Mouse (Mus musculus) gastrocnemius, adult 8-10 months (tissue): ENCODE data around the gene Sdhc. TPM values are rescaled to one million over a fixed set of nuclear protein-coding genes. Genes with fewer than 3 reads are reported as not detected.
A peak's percentile ranks its signal among the peaks of the same experiment; 100 is the strongest.

Experiments
- DNase-seq, 2 experiments: peaks; one replicate each; pipeline ENCODE4 v3.0.0; 2022; ENCODE audit warnings: low spot score in 2 of 2
- total RNA-seq, 4 experiments: library from RNA; stranded (reverse); gene quantifications; 2 replicates each; pipeline ENCODE4 v1.2.4; 2022

Gene Sdhc
- 100 to 1,000 TPM; 597 to 760 (median 703) TPM for total RNA-seq

DNA sequence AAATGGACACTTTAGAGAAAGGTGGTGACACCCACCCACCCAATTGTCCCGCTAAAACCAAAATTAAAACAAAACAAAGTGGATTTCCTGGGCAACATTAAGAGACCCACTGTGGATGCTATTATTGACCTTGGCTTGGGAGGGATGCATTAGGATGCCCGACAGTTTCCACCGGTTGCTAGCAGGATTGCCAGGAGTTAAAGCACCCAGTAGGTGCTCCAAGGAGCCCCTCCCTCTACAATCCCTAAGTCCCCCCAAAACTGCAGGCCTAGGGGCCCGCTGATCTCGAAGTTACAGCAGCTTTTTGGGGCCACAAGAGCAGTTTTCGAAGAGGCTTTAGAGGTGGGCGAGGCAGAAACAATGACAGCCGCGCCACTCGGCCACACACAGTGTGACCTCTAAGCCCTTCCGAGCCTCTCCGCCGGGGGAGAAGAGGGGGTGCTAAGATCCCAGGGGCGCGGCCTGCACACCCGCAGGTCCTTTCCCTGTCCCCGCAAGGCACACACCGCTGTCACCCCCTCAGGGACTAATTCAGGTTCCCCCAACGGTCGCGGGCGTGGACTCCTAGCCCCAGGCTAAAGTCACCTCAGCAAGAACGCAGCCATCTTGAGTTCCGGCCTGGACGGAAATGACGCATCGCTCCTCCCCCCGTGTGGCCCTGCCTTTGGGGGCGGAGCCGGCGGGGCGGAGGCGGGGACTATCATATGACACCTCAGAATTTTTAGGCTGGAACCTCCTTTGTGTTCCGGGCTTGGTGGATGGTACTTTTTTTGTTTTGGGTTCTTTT, at the start of gene Sdhc, which contains the start of gene Mpz:
Gene Sdhc, minus strand, starts transcription at position 630 of the 787 bp plus-strand sequence.
Gene Mpz, plus strand, starts transcription at position 738 of the 787 bp plus-strand sequence.
- peak; percentile 93 to 96 for DNase-seq

DNA sequence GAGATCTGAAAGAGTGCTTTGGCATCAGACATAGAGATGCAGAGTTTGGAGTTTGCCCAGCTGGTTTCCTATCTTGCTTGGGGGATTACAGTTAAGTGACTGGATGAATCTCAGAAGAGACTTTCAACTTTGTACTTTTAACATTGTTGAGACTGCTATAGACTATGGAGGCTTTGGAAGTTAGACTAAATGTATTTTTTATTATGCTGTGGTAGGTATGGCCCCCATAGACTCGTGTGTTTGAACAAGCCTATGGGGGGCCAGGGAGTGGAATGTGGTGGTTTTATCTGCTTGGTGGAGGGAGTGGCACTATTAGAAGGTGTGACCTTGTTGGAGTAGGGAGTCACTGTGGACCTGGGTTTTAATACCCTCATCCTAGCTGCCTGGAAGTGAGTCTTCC, 49.1 kb upstream of the Sdhc start:
- no peak for DNase-seq

DNA sequence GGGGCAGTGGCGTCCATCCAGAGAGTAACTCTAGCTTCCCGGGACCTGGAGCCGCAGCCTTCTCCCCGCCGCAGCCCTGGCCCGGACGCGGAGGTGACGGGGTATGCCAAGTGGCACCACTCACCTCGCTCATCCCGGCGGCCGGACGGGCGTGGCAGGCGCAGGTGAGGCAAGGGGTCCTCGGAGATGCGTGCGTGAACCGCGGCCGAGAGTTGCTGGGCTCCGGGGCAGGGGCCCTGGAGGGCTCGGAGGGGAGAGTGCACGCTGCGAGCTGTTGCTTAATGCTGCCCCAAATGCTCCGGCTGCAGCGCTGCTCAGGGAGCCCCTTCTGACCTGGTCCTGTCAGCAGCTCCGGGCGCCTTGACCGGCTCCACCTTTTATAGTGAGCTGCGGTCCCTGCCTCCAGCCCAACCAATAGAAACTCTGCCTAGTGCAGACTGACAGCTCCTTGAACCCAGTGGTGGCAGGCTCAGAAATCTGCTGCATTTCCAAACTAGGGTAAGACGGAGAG, 45.5 kb upstream of the Sdhc start, which contains the start of gene Pcp4l1:
Gene Pcp4l1, minus strand, starts transcription at position 382 of the 511 bp plus-strand sequence.
- DNase-seq = peak; percentile 50 to 54

DNA sequence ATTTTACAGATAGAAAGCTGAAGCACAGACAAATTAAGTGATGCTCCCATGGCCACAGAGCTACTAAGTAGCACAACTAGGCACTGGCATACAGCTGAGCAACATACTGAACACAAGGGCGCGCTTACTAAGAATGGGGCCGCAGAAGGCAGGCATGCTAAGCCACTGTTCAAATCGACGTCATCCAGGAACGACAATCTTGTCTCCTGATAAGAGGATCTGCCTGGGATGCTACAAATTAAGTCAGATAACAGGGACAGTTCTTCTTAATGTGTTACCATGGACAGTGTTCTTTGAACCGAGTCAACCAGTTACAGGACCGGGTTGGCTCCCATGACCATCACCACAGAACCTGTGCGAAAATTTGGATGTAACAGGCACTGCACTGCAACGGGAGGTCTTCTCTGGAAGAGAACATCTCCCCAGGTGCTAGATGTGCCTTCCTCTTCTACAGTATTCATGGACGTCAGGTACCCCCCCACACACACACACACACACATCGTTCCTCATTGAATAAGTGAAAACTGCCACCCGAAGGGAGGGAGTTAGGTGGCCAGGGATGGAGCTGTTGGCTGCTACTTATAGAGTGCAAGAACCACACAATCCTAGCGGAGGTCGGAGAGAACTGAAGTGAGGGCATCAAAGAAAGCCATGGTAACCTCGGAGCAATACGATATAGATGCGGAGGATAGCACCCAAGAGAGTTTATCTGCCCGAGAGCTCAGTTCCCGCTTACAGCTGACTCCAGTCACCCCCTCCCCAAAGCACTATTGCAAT, 44.8 kb upstream of the Sdhc start:
- DNase-seq = no peak

GRCm38 (mm10) chr1:171193911-171194830, 43.8 kb upstream of the Sdhc start:
- DNase-seq = no peak

- DNase-seq = no peak
These were observed 42.9 kb upstream of the Sdhc start for GRCm38 (mm10) chr1:171193093-171193840.

- DNase-seq = no peak
These were observed 41.9 kb upstream of the Sdhc start for GRCm38 (mm10) chr1:171192283-171192682.

DNA sequence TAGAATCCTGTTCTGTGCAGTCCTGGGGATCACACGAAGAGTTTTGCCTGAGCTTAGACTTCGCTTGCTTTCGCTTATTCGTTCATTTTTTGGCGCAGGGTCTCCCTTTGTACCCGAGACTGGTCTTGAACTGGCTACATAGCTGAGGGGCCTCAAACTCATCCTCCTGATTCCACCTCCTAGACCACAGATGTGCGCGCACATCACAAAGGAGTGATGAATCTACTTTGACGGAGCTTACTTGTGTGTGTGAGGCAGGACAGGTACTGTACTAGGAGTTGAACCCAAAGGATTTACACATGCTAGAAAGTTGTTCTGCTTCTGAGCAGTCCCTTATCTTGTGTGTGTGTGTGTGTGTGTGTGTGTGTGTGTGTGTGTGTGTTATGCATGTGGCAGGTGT, 40.4 kb upstream of the Sdhc start:
- DNase-seq = no peak

GRCm38 (mm10) chr1:171189476-171190114, 39.2 kb upstream of the Sdhc start:
- DNase-seq = no peak

GRCm38 (mm10) chr1:171189046-171189445, 38.6 kb upstream of the Sdhc start:
- no peak for DNase-seq

DNA sequence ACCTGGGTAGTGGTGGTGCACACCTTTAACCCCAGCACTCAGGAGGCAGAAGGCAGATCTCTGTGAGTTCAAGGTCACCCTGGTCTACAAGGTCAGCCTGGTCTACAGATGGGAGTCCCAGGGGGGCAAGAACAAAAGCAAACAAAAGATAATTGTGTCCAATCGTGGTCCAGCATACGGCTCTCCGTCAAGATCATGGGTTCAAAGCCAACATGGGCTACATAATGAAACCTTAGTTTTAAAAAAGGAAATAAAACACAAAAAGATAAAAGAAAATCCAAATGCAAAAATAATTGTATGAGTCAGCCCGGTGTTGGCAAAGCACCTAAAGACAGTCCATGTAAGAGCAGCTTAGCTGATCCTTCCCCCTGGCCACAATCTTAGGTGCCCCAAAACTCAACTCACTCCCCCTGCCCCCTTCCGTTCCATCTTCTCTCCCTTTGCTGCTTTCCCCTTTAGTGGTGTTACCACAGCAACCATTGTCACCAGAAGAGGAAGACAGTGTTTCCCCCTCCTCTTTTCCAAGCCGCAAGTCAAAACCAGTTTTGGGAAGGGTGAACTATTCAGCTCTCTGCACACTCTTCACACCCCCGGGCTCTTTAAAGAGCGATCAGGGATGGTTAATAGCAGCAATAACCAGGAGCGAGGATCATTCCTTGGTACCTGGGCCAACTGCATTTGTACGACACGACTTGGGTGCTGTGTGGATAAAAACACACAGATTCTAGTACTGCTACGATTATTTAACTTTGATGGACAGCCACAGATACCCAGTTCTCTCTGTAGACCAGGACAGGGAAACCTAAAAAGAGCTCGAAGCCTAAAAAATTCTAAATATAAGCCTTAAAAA, 37.7 kb upstream of the Sdhc start:
- DNase-seq = no peak

DNA sequence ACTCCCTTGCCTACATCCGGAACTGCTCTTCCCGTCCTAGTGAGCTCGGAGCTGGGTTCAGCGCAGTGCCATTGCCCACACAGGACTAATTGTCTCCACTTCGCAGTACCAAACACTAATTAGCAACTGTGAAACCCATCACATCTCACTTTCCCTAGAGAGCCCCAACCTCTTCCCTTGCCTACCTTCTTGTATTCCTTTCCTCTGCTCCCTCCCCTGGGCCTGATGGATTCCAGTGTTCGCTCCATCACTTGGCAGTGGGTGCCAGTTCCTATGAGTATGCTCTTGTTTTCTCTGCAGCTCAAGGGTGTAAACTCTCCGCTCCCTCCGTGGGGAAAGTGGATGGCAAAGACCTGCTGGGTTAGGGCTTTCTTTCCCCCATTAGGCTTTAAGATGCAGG, 35.3 kb upstream of the Sdhc start:
- no peak for DNase-seq

- DNase-seq = peak in 1 of 2 experiments; percentile 34
These were observed 33.9 kb upstream of the Sdhc start for GRCm38 (mm10) chr1:171184314-171184713.

DNA sequence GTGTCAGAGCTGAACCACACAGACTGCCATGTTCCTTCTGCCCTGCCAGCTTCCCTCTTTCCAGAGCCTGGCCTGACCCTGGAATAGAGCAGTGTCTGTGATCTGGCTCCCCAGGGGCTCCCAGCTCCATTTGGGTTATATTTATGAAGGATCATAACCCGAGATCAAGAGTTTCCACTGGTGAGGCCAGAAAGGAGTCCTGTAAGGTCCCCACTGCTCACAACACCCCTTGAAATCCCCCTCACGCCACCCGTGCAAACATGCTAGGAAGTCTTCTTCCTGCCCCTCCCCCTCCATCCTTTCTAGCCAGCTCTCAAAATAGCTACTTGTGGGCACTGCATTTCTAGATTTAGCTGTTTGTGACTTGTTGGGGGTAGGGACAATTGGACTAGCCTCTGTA, 33.2 kb upstream of the Sdhc start:
- peak; percentile 33 to 49 for DNase-seq

GRCm38 (mm10) chr1:171183025-171183424, 32.6 kb upstream of the Sdhc start:
- no peak for DNase-seq

DNA sequence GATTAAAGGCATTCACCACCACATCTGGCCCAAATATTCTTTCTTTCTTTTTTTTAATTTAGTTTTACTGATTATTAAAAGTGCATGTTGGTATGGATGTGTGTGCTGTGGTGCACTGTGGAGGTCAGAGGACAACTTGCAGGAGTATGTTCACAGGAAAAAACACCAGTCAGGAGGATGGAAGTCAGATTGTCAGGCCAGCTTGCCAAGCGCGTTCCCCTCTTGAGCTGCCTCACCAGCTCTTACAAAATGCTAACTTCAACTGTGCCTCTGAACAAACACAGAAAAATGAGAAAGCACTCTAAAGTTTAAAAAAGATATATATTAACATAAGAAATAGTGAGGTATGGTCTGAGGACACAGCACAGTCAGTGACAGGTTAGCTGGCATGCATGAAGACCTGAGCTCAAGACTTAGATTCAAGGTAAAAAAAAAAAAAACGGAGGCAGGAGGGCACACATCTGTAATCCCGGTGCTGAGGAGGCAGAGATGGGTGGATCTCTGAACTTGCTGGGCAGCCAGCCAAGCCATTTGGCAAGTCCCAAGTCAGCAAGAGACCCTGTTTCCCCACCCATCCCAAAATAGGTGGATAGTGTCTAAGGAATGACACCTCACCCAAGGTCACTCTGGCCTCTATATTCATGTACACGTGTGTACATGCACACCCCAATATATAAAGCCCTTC, 29.2 kb upstream of the Sdhc start:
- DNase-seq = no peak

GRCm38 (mm10) chr1:171172779-171173178, 22.4 kb upstream of the Sdhc start:
- DNase-seq = no peak

GRCm38 (mm10) chr1:171171138-171171537, 20.7 kb upstream of the Sdhc start:
- no peak for DNase-seq
